Mouse (Mus musculus) limb, embryonic 15.5 days (tissue): ENCODE data around the gene Yrdc. TPM values are rescaled to one million over a fixed set of nuclear protein-coding genes. Genes with fewer than 3 reads are reported as not detected.

Source experiments
- ATAC-seq: fragments of 200-750 bp; cut with Nextera tagmentation; 2 replicates; pipeline ENCODE4 v1.8.0; 2017; ENCODE audit warnings: low read depth, moderate TSS enrichment; ENCODE audit not compliant: insufficient number of reproducible peaks, low FRiP score, low TSS enrichment
- H3K27ac ChIP-seq: fragments of 300-500 bp; sonication (generic); 2 replicates; pipeline ENCODE4 v1.5.1; 2015; ENCODE audit warnings: moderate library complexity, mild to moderate bottlenecking, inconsistent platforms
- H3K27me3 ChIP-seq: fragments of 300-500 bp; sonication (generic); 2 replicates; pipeline ENCODE4 v1.6.1; 2015; ENCODE audit warnings: inconsistent platforms
- H3K36me3 ChIP-seq: fragments of 300-500 bp; sonication (generic); 2 replicates; pipeline ENCODE4 v1.6.1; 2015; ENCODE audit warnings: inconsistent platforms
- H3K4me1 ChIP-seq: fragments of 300-500 bp; sonication (generic); 2 replicates; pipeline ENCODE4 v1.6.1; 2015; ENCODE audit warnings: inconsistent platforms
- H3K4me2 ChIP-seq: fragments of 300-500 bp; sonication (generic); 2 replicates; pipeline ENCODE4 v1.6.1; 2015; ENCODE audit warnings: mild to moderate bottlenecking, inconsistent platforms
- H3K4me3 ChIP-seq: fragments of 300-500 bp; sonication (generic); 2 replicates; pipeline ENCODE4 v1.5.1; 2015; ENCODE audit warnings: mild to moderate bottlenecking, inconsistent platforms
- H3K9ac ChIP-seq: fragments of 300-500 bp; sonication (generic); 2 replicates; pipeline ENCODE4 v1.6.1; 2015; ENCODE audit warnings: inconsistent platforms
- H3K9me3 ChIP-seq: fragments of 300-500 bp; sonication (generic); 2 replicates; pipeline ENCODE4 v1.6.1; 2016; ENCODE audit warnings: inconsistent platforms
- WGBS: fragments of 180-500 bp; shearing (Covaris S2); methylation state at CpG from one replicate; pipeline ENCODE4 v1.1.7; 2015; 5-methylcytosine and 5-hydroxymethylcytosine counted together
- polyA plus RNA-seq: library from polyadenylated mRNA; unstranded; fragments of >200 nt; fragmentation: Nextera tagmentation; extraction: Ambion mirVana; gene quantifications from 2 replicates; pipeline ENCODE4 v1.2.1, GENCODE M21; 2015

Gene Yrdc
- polyA plus RNA-seq, 1 experiment from 2014 or later = 40.1 TPM

DNA sequence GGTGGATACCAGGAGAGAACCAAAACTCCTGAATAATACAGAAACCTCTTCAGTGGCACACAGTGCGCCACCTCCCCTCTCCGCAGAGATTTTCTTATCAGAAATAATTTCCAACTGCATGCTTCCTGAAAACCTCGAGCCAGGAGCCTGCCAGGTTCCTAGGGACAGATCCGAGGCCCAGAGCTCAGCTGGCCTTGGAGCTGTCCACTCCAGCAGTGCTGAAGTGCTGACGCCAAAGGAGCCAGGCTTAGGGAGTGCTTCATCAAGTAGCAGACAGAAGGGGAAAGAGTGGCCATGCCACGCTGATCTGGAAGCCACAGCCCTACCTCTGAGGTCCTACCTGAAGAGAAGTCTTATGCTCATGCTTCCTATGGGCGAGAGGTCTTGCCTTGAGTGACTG lies 10.0 kb downstream of the Yrdc start:
- Histone ChIP-seq H3K4me3 (no peak overlapping the region), H3K27ac (no peak overlapping the region), H3K9ac (no peak overlapping the region), H3K27me3 (peaks cover 31% of the 10 kb centered on the region), H3K9me3 (no peaks in the 10 kb centered on the region; the same call in 1 of the 2 replicates), H3K4me1 (peaks cover 17% of the 10 kb centered on the region), H3K4me2 (no peak overlapping the region), H3K36me3 (peaks cover 20% of the 10 kb centered on the region)
- WGBS = 7% methylated on average over 7 of the region's 7 CpGs
- ATAC-seq = no peak

- ATAC-seq = no peak
- Histone ChIP-seq H3K9ac (0 out of 2 replicates have a peak within 1 kb of the TSS, but pooled peaks have one; percentile 10), H3K4me1 (peaks cover 17% of the 10 kb centered on the region), H3K4me3 (peak within 1 kb of the TSS; percentile 49), H3K27me3 (peaks cover 31% of the 10 kb centered on the region), H3K9me3 (no peaks in the 10 kb centered on the region; the same call in 1 of the 2 replicates), H3K4me2 (peak within 1 kb of the TSS; percentile 82), H3K36me3 (peaks cover 9% of the 10 kb centered on the region), H3K27ac (no peak within 1 kb of the TSS)
- WGBS = 4% methylated on average over 37 of the region's 77 CpGs
These were observed 11.1 kb downstream of the Yrdc start, which contains the start of gene Maneal for GRCm38 (mm10) chr4:124861283-124862188. Gene Maneal (minus strand): TSS chr4:124862171.

GRCm38 (mm10) chr4:124872719-124873118 lies 22.2 kb downstream of the Yrdc start:
- 83% methylated on average over 1 of the region's 1 CpGs for WGBS
- Histone ChIP-seq H3K27me3 (no peaks in the 10 kb centered on the region), H3K36me3 (no peaks in the 10 kb centered on the region), H3K9me3 (no peaks in the 10 kb centered on the region), H3K27ac (no peak overlapping the region), H3K9ac (no peak overlapping the region), H3K4me2 (no peak overlapping the region), H3K4me1 (no peaks in the 10 kb centered on the region), H3K4me3 (no peak overlapping the region)
- ATAC-seq = no peak

DNA sequence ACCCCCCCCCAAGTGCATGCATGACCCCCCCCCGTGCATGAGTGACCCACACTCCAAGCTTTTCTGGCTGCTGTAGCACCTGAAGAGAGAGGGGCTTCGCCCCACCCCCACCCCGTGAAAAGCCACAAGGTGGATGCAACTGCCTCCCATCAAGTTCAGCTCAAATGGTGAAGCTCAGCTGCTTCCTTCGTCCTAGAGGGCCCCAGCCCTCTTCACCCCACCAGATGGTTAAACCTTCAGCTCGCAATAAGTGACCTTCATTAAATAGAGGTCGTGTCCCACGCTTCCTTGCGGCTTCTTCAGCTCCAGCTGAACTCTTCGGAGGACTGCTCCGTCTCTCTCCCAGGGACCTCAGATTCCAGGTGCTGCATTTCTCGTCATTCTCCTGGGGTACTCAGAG lies 30.1 kb downstream of the Yrdc start, which contains the start of gene Epha10:
Gene Epha10, plus strand, starts transcription at position 301 of the 400 bp plus-strand sequence.
- no peak for ATAC-seq
- Histone ChIP-seq H3K9me3 (no peaks in the 10 kb centered on the region), H3K36me3 (no peaks in the 10 kb centered on the region), H3K27me3 (peaks cover 65% of the 10 kb centered on the region), H3K4me2 (peak within 1 kb of the TSS; percentile 47), H3K4me3 (peak within 1 kb of the TSS; percentile 28), H3K4me1 (peaks cover 15% of the 10 kb centered on the region), H3K27ac (no peak within 1 kb of the TSS), H3K9ac (no peak within 1 kb of the TSS)
- WGBS = 5% methylated on average over 11 of the region's 11 CpGs

DNA sequence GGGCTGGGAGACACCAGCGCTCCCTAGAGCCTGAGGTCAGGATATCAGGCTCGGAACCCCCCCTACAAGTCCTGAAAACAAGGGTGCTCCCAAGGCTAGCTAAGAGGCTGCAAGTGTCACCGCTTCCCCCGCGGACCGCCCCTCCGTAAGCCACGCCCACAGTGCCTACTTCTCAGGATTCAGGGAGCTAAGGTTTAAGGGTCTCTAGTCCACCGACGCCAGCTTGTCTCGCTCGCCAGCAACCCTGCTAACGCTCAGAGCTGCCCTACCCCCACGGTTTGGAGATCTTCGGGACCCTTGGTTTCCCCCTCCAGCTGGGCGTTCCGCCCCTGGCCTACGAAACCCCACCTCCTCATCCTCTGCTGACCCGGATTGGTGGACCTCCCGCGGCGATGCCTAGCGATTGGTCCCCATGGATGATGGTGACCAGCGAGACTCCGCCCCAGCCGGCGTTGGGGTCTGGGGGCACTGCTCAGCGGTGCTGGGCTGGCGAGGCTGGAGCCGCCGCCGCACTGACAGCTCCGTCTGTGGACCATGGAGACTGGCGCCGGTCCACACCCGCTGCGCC lies 30.9 kb downstream of the Yrdc start:
- no peaks in the 10 kb centered on the region for H3K36me3 ChIP-seq
- ATAC-seq = peak; percentile 5; the same call in 1 of the 2 replicates

GRCm38 (mm10) chr4:124882151-124882729 lies 31.8 kb downstream of the Yrdc start:
- Histone ChIP-seq H3K27me3 (peaks cover 77% of the 10 kb centered on the region), H3K9ac (no peak overlapping the region), H3K36me3 (no peaks in the 10 kb centered on the region), H3K27ac (no peak overlapping the region), H3K4me2 (no peak overlapping the region; the same call in 1 of the 2 replicates), H3K4me1 (peaks cover 15% of the 10 kb centered on the region), H3K9me3 (no peaks in the 10 kb centered on the region), H3K4me3 (no peak overlapping the region; the same call in 1 of the 2 replicates)
- 1% methylated on average over 35 of the region's 37 CpGs for WGBS
- ATAC-seq = 0 out of 2 replicates have a peak, but pooled peaks have one; percentile 15

More for the DNA sequence above, 30.9 kb downstream of the Yrdc start:
- Histone ChIP-seq H3K27ac (no peak overlapping the region), H3K4me2 (peak overlapping the region; percentile 47), H3K27me3 (peaks cover 74% of the 10 kb centered on the region), H3K9me3 (no peaks in the 10 kb centered on the region), H3K4me1 (peaks cover 15% of the 10 kb centered on the region), H3K4me3 (peak overlapping the region; percentile 28), H3K9ac (no peak overlapping the region)
- WGBS = under 1% methylated on average over 37 of the region's 37 CpGs

- H3K9ac ChIP-seq = no peak overlapping the region
- no peak overlapping the region for H3K4me2 ChIP-seq
- no peaks in the 10 kb centered on the region for H3K36me3 ChIP-seq
- ATAC-seq = no peak
- no peaks in the 10 kb centered on the region for H3K4me1 ChIP-seq
- no peaks in the 10 kb centered on the region for H3K9me3 ChIP-seq
- no peak overlapping the region for H3K4me3 ChIP-seq
- 68% methylated on average over 7 of the region's 7 CpGs for WGBS
- H3K27ac ChIP-seq = no peak overlapping the region
- H3K27me3 ChIP-seq = peaks cover 68% of the 10 kb centered on the region
These were observed 38.2 kb downstream of the Yrdc start for GRCm38 (mm10) chr4:124888702-124889101.

- Histone ChIP-seq H3K4me1 (peaks cover 6% of the 10 kb centered on the region), H3K4me2 (no peak overlapping the region), H3K36me3 (no peaks in the 10 kb centered on the region), H3K9me3 (no peaks in the 10 kb centered on the region), H3K9ac (no peak overlapping the region), H3K4me3 (no peak overlapping the region), H3K27me3 (peaks cover 71% of the 10 kb centered on the region), H3K27ac (no peak overlapping the region)
- no peak for ATAC-seq
- 78% methylated on average over 2 of the region's 2 CpGs for WGBS
These were observed 39.5 kb downstream of the Yrdc start for GRCm38 (mm10) chr4:124889935-124890334.

- no peaks in the 10 kb centered on the region for H3K9me3 ChIP-seq
- peaks cover 71% of the 10 kb centered on the region for H3K27me3 ChIP-seq
- no peak overlapping the region for H3K9ac ChIP-seq
- no peaks in the 10 kb centered on the region for H3K36me3 ChIP-seq
- 45% methylated on average over 5 of the region's 5 CpGs for WGBS
- peaks cover 8% of the 10 kb centered on the region for H3K4me1 ChIP-seq
- no peak for ATAC-seq
- no peak overlapping the region for H3K27ac ChIP-seq
- H3K4me2 ChIP-seq = no peak overlapping the region
- no peak overlapping the region for H3K4me3 ChIP-seq
These were observed 40.4 kb downstream of the Yrdc start for GRCm38 (mm10) chr4:124890831-124891230.

DNA sequence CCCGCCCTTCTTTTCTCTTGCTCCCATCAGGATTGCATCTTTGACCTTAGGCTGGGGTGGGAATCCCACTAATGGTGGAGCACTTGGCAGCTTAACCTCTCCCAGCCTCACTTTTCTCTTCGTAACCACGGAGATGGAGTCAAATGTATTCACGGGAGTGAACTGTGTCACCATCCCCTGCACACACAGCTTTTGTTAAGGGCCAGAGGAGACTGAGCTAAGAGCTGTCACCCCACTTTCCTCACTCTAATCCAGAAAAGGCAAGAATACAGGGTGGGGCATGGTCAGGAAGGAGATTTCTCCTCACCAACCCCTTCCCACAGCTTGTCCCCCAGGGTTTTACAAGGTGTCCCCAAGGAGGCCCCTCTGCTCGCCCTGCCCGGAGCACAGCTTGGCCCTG lies 43.3 kb downstream of the Yrdc start:
- H3K4me2 ChIP-seq = no peak overlapping the region
- no peak for ATAC-seq
- WGBS = 30% methylated on average over 6 of the region's 6 CpGs

DNA sequence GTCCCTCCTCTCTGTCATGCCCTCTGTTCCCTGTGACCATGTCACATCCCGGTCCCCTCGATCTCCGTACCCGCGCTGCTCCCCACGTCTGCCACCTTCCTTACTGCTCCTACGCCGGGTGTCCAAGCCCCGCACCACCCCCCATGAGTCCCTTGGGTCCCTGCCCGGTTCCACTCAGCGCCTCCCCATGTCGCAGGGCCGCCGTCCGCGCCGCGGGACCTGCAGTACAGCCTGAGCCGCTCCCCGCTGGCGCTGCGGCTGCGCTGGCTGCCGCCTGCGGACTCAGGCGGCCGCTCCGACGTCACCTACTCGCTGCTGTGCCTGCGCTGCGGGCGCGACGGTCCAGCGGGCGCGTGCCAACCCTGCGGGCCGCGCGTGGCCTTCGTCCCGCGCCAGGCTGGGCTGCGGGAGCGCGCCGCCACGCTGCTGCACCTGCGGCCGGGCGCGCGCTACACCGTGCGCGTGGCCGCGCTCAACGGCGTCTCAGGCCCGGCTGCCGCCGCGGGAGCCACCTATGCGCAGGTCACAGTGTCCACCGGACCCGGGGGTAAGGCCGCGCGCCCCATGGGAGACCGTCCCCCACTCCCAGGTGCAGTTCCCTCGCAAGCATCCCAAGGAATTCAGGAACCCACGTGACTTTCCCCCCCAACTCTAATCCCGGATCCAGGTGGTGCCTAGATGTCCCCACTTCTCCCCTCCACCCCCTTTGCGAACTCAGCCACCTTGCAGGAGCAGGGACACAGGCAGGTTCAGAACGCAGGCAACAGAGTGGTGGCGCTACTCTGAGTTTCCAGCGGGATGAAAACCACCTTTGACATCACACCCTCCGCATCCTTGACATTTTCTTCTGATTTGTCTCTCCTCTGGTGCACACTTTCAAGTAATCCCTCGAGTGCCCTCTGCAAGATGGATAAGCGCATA lies 44.3 kb downstream of the Yrdc start:
- H3K9me3 ChIP-seq = no peaks in the 10 kb centered on the region
- peaks cover 84% of the 10 kb centered on the region for H3K27me3 ChIP-seq
- 2% methylated on average over 83 of the region's 83 CpGs for WGBS
- peak overlapping the region; percentile 38 for H3K4me3 ChIP-seq
- peaks cover 8% of the 10 kb centered on the region for H3K4me1 ChIP-seq
- H3K36me3 ChIP-seq = no peaks in the 10 kb centered on the region
- H3K9ac ChIP-seq = no peak overlapping the region
- peak overlapping the region; percentile 58 for H3K4me2 ChIP-seq
- ATAC-seq = peak; percentile 44; the same call in 1 of the 2 replicates
- no peak overlapping the region for H3K27ac ChIP-seq

More for the DNA sequence above, 43.3 kb downstream of the Yrdc start:
- H3K27me3 ChIP-seq = peaks cover 75% of the 10 kb centered on the region
- peaks cover 8% of the 10 kb centered on the region for H3K4me1 ChIP-seq
- H3K4me3 ChIP-seq = no peak overlapping the region
- no peak overlapping the region for H3K9ac ChIP-seq
- H3K27ac ChIP-seq = no peak overlapping the region
- H3K9me3 ChIP-seq = no peaks in the 10 kb centered on the region
- no peaks in the 10 kb centered on the region for H3K36me3 ChIP-seq
